Mouse (Mus musculus): Measurements from ENCODE around the gene Podnl1.

Podnl1 gene

GRCm38 (mm10) chr8:84125656-84126055 is at the start of gene Podnl1:
Podnl1 (plus strand) TSS chr8:84125989.
- no peak for DNase-seq

GRCm38 (mm10) chr8:84076412-84076811 is 49.4 kb upstream of the Podnl1 start:
- DNase-seq = no peak

- DNase-seq = no peak
These were observed 48.9 kb upstream of the Podnl1 start for GRCm38 (mm10) chr8:84076849-84077248.

GRCm38 (mm10) chr8:84079206-84079605 is 46.6 kb upstream of the Podnl1 start:
- no peak for DNase-seq

- DNase-seq = peak; percentile 82 to 92
These were observed 42.0 kb upstream of the Podnl1 start for GRCm38 (mm10) chr8:84083829-84084241.

- DNase-seq = peak; percentile 45 to 71
These were observed 41.3 kb upstream of the Podnl1 start for GRCm38 (mm10) chr8:84084341-84085115.

GRCm38 (mm10) chr8:84087156-84087555 is 38.6 kb upstream of the Podnl1 start:
- DNase-seq = peak; percentile 61 to 73

- no peak for DNase-seq
These were observed 38.0 kb upstream of the Podnl1 start for GRCm38 (mm10) chr8:84087821-84088220.

GRCm38 (mm10) chr8:84089277-84089676 is 36.5 kb upstream of the Podnl1 start:
- DNase-seq = no peak

GRCm38 (mm10) chr8:84090585-84090984 is 35.2 kb upstream of the Podnl1 start:
- DNase-seq = no peak

- no peak for DNase-seq
These were observed 29.7 kb upstream of the Podnl1 start for GRCm38 (mm10) chr8:84096061-84096460.

- no peak for DNase-seq
These were observed 27.4 kb upstream of the Podnl1 start for GRCm38 (mm10) chr8:84098376-84098775.

GRCm38 (mm10) chr8:84101476-84102270 is 24.1 kb upstream of the Podnl1 start:
- DNase-seq = peak; percentile 57 to 73

- DNase-seq = peak; percentile 79 to 82
These were observed 22.2 kb upstream of the Podnl1 start for GRCm38 (mm10) chr8:84103601-84104000.

GRCm38 (mm10) chr8:84104221-84104620 is 21.6 kb upstream of the Podnl1 start:
- DNase-seq = peak; percentile 54 to 73

GRCm38 (mm10) chr8:84104697-84105609 is 20.8 kb upstream of the Podnl1 start, which contains the start of gene Dcaf15:
Dcaf15 (minus strand) TSS chr8:84104768.
- DNase-seq = peak; percentile 99

- DNase-seq = no peak
These were observed 20.1 kb upstream of the Podnl1 start for GRCm38 (mm10) chr8:84105676-84106075.

GRCm38 (mm10) chr8:84106216-84107040 is 19.4 kb upstream of the Podnl1 start:
- no peak for DNase-seq

- DNase-seq = no peak
These were observed 10.1 kb upstream of the Podnl1 start for GRCm38 (mm10) chr8:84115646-84116045.

GRCm38 (mm10) chr8:84122151-84122550 is 3.6 kb upstream of the Podnl1 start:
- DNase-seq = no peak

- DNase-seq = no peak
These were observed 953 bp downstream of the Podnl1 start for GRCm38 (mm10) chr8:84126742-84127141.
